Mouse (Mus musculus) bone marrow, adult 2 months (tissue): ENCODE results near the gene Krt7.

Experiments
- CTCF ChIP-seq: fragments of 200-500 bp; IDR thresholded peaks from 2 replicates; pipeline ENCODE4 v1.5.1; 2011; ENCODE audit warnings: low read length, control low read depth; ENCODE audit not compliant: control insufficient read depth, insufficient read depth
- POLR2A ChIP-seq: fragments of 200-500 bp; IDR thresholded peaks from 2 replicates; pipeline ENCODE4 v1.6.1; 2011; ENCODE audit warnings: low read depth, mild to moderate bottlenecking, control low read depth, low read length, borderline replicate concordance; ENCODE audit not compliant: control insufficient read depth

GRCm38 (mm10) chr15:101459283-101459682, 48.4 kb downstream of the Krt7 start:
- TF ChIP-seq POLR2A (no peak), CTCF (peak; percentile 45)
